Mouse (Mus musculus) embryonic facial prominence, embryonic 15.5 days (tissue): Measurements from ENCODE around the gene Dpf3. TPM values are rescaled to one million over a fixed set of nuclear protein-coding genes. Genes with fewer than 3 reads are reported as not detected.

Source experiments
- ATAC-seq: fragments of 200-750 bp; cut with Nextera tagmentation; 2 replicates; pipeline ENCODE4 v1.8.0; 2017; ENCODE audit warnings: low read depth, moderate TSS enrichment; ENCODE audit not compliant: insufficient number of reproducible peaks, low FRiP score, low TSS enrichment
- H3K27ac ChIP-seq: fragments of 300-500 bp; sonication (generic); replicated peaks from 2 replicates; pipeline ENCODE4 v1.5.1; 2015; ENCODE audit warnings: mild to moderate bottlenecking, inconsistent platforms
- H3K27me3 ChIP-seq: fragments of 300-500 bp; sonication (generic); 2 replicates; pipeline ENCODE4 v1.6.1; 2015; ENCODE audit warnings: inconsistent platforms
- H3K36me3 ChIP-seq: fragments of 300-500 bp; sonication (generic); 2 replicates; pipeline ENCODE4 v1.6.1; 2015; ENCODE audit warnings: mild to moderate bottlenecking, inconsistent platforms
- H3K4me1 ChIP-seq: fragments of 300-500 bp; sonication (generic); 2 replicates; pipeline ENCODE4 v1.6.1; 2015; ENCODE audit warnings: inconsistent platforms
- H3K4me2 ChIP-seq: fragments of 300-500 bp; sonication (generic); replicated peaks from 2 replicates; pipeline ENCODE4 v1.6.1; 2015; ENCODE audit warnings: mild to moderate bottlenecking, inconsistent platforms
- H3K4me3 ChIP-seq: fragments of 300-500 bp; sonication (generic); replicated peaks from 2 replicates; pipeline ENCODE4 v1.5.1; 2015; ENCODE audit warnings: mild to moderate bottlenecking, inconsistent platforms
- H3K9ac ChIP-seq: fragments of 300-500 bp; sonication (generic); 2 replicates; pipeline ENCODE4 v1.6.1; 2015; ENCODE audit warnings: inconsistent platforms
- H3K9me3 ChIP-seq: fragments of 300-500 bp; sonication (generic); replicated peaks from 2 replicates; pipeline ENCODE4 v1.6.1; 2016; ENCODE audit warnings: inconsistent platforms
- WGBS: fragments of 180-500 bp; shearing (Covaris S2); methylation state at CpG from one replicate; pipeline ENCODE4 v1.1.7; 2015; 5-methylcytosine and 5-hydroxymethylcytosine counted together
- polyA plus RNA-seq: library from polyadenylated mRNA; unstranded; fragments of >200 nt; fragmentation: Nextera tagmentation; extraction: Ambion mirVana; gene quantifications from 2 replicates; pipeline ENCODE4 v1.2.1, GENCODE M21; 2015

The Dpf3 gene
- polyA plus RNA-seq, 1 experiment from 2014 or later: 4.6 TPM

DNA sequence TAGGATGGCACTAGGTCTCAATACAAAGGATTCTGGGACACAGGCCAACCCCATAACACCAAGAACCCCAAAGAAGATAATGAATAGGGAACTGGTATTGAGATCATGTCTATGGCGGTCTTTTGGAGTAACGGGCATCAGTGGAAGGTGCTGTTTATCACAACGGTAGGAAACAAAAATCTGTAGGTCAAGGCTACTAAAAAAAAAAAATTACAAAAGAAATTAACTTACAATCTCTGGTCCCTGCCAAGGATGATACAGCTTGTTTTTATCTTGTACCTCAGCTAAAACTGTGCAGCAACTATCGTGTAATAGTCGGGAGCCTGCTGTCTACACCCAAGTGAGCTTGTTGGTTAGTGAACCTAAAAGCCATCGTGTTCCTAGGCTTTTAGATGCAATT is 9.2 kb upstream of the Dpf3 start:
- Histone ChIP-seq H3K27ac (no peak overlapping the region), H3K9ac (no peak overlapping the region), H3K9me3 (no peaks in the 10 kb centered on the region), H3K4me1 (no peaks in the 10 kb centered on the region), H3K27me3 (no peaks in the 10 kb centered on the region), H3K4me2 (no peak overlapping the region), H3K4me3 (no peak overlapping the region), H3K36me3 (no peaks in the 10 kb centered on the region)
- no peak for ATAC-seq
- 85% methylated on average over 6 of the region's 6 CpGs for WGBS

GRCm38 (mm10) chr12:83496336-83496735 is 8.8 kb upstream of the Dpf3 start:
- ATAC-seq: no peak
- Histone ChIP-seq H3K27me3 (no peaks in the 10 kb centered on the region), H3K4me3 (no peak overlapping the region), H3K9ac (no peak overlapping the region), H3K4me2 (no peak overlapping the region), H3K4me1 (no peaks in the 10 kb centered on the region), H3K36me3 (no peaks in the 10 kb centered on the region), H3K9me3 (0 out of 2 replicates have a peak, but pooled peaks cover 3% of the 10 kb centered on the region), H3K27ac (no peak overlapping the region)
- 65% methylated on average over 4 of the region's 4 CpGs for WGBS

DNA sequence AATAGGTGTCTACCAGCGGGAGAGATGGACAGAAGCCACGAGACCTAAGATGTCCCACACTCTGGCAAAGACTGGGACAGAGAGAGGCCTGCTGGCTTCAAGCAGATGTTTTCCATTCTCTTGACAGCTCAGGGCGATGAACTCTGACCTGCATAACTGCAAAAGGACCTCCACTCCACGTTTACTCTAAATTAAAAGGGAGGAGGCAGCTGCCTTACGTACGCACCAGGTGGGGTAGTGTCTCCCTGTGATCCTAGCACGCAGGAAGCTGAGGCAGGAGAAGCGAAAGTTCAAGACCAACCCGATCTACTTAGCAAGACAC is 8.4 kb upstream of the Dpf3 start:
- no peak for ATAC-seq
- Histone ChIP-seq H3K9ac (no peak overlapping the region), H3K27me3 (no peaks in the 10 kb centered on the region), H3K4me1 (no peaks in the 10 kb centered on the region), H3K36me3 (no peaks in the 10 kb centered on the region), H3K4me3 (no peak overlapping the region), H3K9me3 (0 out of 2 replicates have a peak, but pooled peaks cover 4% of the 10 kb centered on the region), H3K4me2 (no peak overlapping the region), H3K27ac (no peak overlapping the region)
- 46% methylated on average over 9 of the region's 9 CpGs for WGBS

GRCm38 (mm10) chr12:83495248-83495960 is 7.9 kb upstream of the Dpf3 start:
- Histone ChIP-seq H3K4me1 (no peaks in the 10 kb centered on the region), H3K27ac (no peak overlapping the region), H3K4me3 (no peak overlapping the region), H3K36me3 (no peaks in the 10 kb centered on the region), H3K9me3 (0 out of 2 replicates have a peak, but pooled peaks cover 4% of the 10 kb centered on the region), H3K4me2 (no peak overlapping the region), H3K9ac (no peak overlapping the region), H3K27me3 (no peaks in the 10 kb centered on the region)
- 73% methylated on average over 4 of the region's 4 CpGs for WGBS
- ATAC-seq: no peak

- H3K4me1 ChIP-seq: no peaks in the 10 kb centered on the region
- H3K4me3 ChIP-seq: no peak overlapping the region
- 0 out of 2 replicates have a peak, but pooled peaks cover 4% of the 10 kb centered on the region for H3K9me3 ChIP-seq
- H3K36me3 ChIP-seq: no peaks in the 10 kb centered on the region
- no peak overlapping the region for H3K4me2 ChIP-seq
- no peaks in the 10 kb centered on the region for H3K27me3 ChIP-seq
- WGBS: 82% methylated on average over 9 of the region's 9 CpGs
- no peak overlapping the region for H3K9ac ChIP-seq
- no peak for ATAC-seq
- no peak overlapping the region for H3K27ac ChIP-seq
These were observed 6.7 kb upstream of the Dpf3 start for GRCm38 (mm10) chr12:83494196-83494595.

GRCm38 (mm10) chr12:83492808-83493207 is 5.3 kb upstream of the Dpf3 start:
- no peak overlapping the region for H3K4me2 ChIP-seq
- 0 out of 2 replicates have a peak, but pooled peaks cover 4% of the 10 kb centered on the region for H3K9me3 ChIP-seq
- no peak overlapping the region for H3K27ac ChIP-seq
- 70% methylated on average over 3 of the region's 3 CpGs for WGBS
- ATAC-seq: no peak
- peaks cover 4% of the 10 kb centered on the region; the same call in 1 of the 2 replicates for H3K27me3 ChIP-seq
- H3K9ac ChIP-seq: no peak overlapping the region
- peaks cover 13% of the 10 kb centered on the region for H3K4me1 ChIP-seq
- no peak overlapping the region for H3K4me3 ChIP-seq
- no peaks in the 10 kb centered on the region for H3K36me3 ChIP-seq

DNA sequence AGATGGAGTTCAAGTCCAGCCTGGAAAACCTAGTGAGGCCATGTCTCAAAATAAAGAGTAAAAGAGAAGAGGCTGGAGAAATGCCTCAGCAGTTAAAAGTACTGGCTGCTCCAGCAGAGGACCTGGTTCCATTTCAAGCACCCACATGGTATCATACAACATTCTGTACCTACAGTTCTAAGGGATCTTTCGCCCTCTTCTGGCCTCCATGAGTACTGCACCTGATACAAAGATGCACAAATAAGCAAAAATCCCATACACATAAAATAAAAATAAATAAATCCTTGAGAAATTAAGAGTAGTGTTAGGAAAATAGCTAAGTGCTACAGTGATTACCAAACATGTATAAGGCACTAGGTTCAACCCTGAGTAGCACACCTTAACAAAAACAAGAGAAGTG is 4.1 kb upstream of the Dpf3 start:
- Histone ChIP-seq H3K4me1 (peaks cover 14% of the 10 kb centered on the region), H3K27ac (no peak overlapping the region), H3K27me3 (peaks cover 4% of the 10 kb centered on the region; the same call in 1 of the 2 replicates), H3K9me3 (0 out of 2 replicates have a peak, but pooled peaks cover 4% of the 10 kb centered on the region), H3K4me3 (no peak overlapping the region), H3K36me3 (no peaks in the 10 kb centered on the region), H3K9ac (no peak overlapping the region), H3K4me2 (no peak overlapping the region)
- ATAC-seq: no peak
- WGBS: 41% methylated on average over 1 of the region's 1 CpGs

GRCm38 (mm10) chr12:83489748-83490147 is 2.2 kb upstream of the Dpf3 start:
- ATAC-seq: no peak
- Histone ChIP-seq H3K9ac (no peak overlapping the region), H3K27ac (no peak overlapping the region), H3K27me3 (peaks cover 15% of the 10 kb centered on the region), H3K4me3 (no peak overlapping the region), H3K4me2 (no peak overlapping the region), H3K4me1 (peaks cover 32% of the 10 kb centered on the region), H3K9me3 (0 out of 2 replicates have a peak, but pooled peaks cover 4% of the 10 kb centered on the region), H3K36me3 (no peaks in the 10 kb centered on the region)
- WGBS: 31% methylated on average over 2 of the region's 2 CpGs

GRCm38 (mm10) chr12:83488211-83488941 is 860 bp upstream of the Dpf3 start:
- no peak overlapping the region for H3K27ac ChIP-seq
- peaks cover 35% of the 10 kb centered on the region for H3K4me1 ChIP-seq
- H3K27me3 ChIP-seq: peaks cover 28% of the 10 kb centered on the region
- H3K9ac ChIP-seq: no peak overlapping the region
- no peak for ATAC-seq
- WGBS: under 1% methylated on average over 29 of the region's 29 CpGs
- H3K4me2 ChIP-seq: peak overlapping the region; percentile 100
- no peaks in the 10 kb centered on the region for H3K36me3 ChIP-seq
- H3K9me3 ChIP-seq: 0 out of 2 replicates have a peak, but pooled peaks cover 4% of the 10 kb centered on the region
- peak overlapping the region; percentile 66 for H3K4me3 ChIP-seq

- peak overlapping the region; percentile 100 for H3K4me2 ChIP-seq
- H3K27me3 ChIP-seq: peaks cover 33% of the 10 kb centered on the region
- ATAC-seq: peak; percentile 66
- peaks cover 35% of the 10 kb centered on the region for H3K4me1 ChIP-seq
- H3K36me3 ChIP-seq: no peaks in the 10 kb centered on the region
- H3K4me3 ChIP-seq: peak overlapping the region; percentile 66
- 0 out of 2 replicates have a peak, but pooled peaks cover 4% of the 10 kb centered on the region for H3K9me3 ChIP-seq
- H3K9ac ChIP-seq: peak overlapping the region; percentile 40
- WGBS: under 1% methylated on average over 73 of the region's 73 CpGs
- 0 out of 2 replicates have a peak overlapping the region, but pooled peaks have one; percentile 39 for H3K27ac ChIP-seq
These were observed 650 bp downstream of the Dpf3 start for GRCm38 (mm10) chr12:83486671-83487461.
